Mouse (Mus musculus) forebrain, embryonic 13.5 days (tissue): ENCODE results near the gene Scnm1. TPM values are rescaled to one million over a fixed set of nuclear protein-coding genes. Genes with fewer than 3 reads are reported as not detected.
"Not testable (repeated sequence)": the region's sequence is repeated elsewhere in the genome, so short reads cannot be mapped to it uniquely, and the experiment has no call there.

ENCODE experiments used
- ATAC-seq: fragments of 200-750 bp; cut with Nextera tagmentation; 2 replicates; pipeline ENCODE4 v1.8.0; 2017
- H3K27ac ChIP-seq: fragments of 300-500 bp; sonication (generic); 2 replicates; pipeline ENCODE4 v1.5.1; 2015; ENCODE audit warnings: inconsistent platforms, mild to moderate bottlenecking, moderate library complexity
- H3K27me3 ChIP-seq: fragments of 300-500 bp; sonication (generic); 2 replicates; pipeline ENCODE4 v1.6.1; 2015; ENCODE audit warnings: mild to moderate bottlenecking, inconsistent platforms
- H3K36me3 ChIP-seq: fragments of 300-500 bp; sonication (generic); 2 replicates; pipeline ENCODE4 v1.6.1; 2015; ENCODE audit warnings: mild to moderate bottlenecking, inconsistent platforms; ENCODE audit not compliant: poor library complexity, severe bottlenecking
- H3K4me1 ChIP-seq: fragments of 300-500 bp; sonication (generic); 2 replicates; pipeline ENCODE4 v1.6.1; 2015; ENCODE audit warnings: inconsistent platforms
- H3K4me2 ChIP-seq: fragments of 300-500 bp; sonication (generic); 2 replicates; pipeline ENCODE4 v1.6.1; 2015; ENCODE audit warnings: inconsistent platforms, mild to moderate bottlenecking, moderate library complexity
- H3K4me3 ChIP-seq: fragments of 300-500 bp; sonication (generic); 2 replicates; pipeline ENCODE4 v1.5.1; 2015; ENCODE audit warnings: mild to moderate bottlenecking, inconsistent platforms
- H3K9ac ChIP-seq: fragments of 300-500 bp; sonication (generic); 2 replicates; pipeline ENCODE4 v1.6.1; 2015; ENCODE audit warnings: mild to moderate bottlenecking, inconsistent platforms
- H3K9me3 ChIP-seq: fragments of 300-500 bp; sonication (generic); replicated peaks from 2 replicates; pipeline ENCODE4 v1.6.1; 2016; ENCODE audit warnings: inconsistent platforms
- WGBS: fragments of 180-500 bp; shearing (Covaris S2); methylation state at CpG from one replicate; pipeline ENCODE4 v1.1.7; 2015; 5-methylcytosine and 5-hydroxymethylcytosine counted together
- polyA plus RNA-seq: library from polyadenylated mRNA; unstranded; fragments of >200 nt; fragmentation: Nextera tagmentation; extraction: Ambion mirVana; gene quantifications from 2 replicates; pipeline ENCODE4 v1.2.1, GENCODE M21; 2015

Scnm1 gene
- polyA plus RNA-seq, 1 experiment from 2014 or later = 106 TPM

GRCm38 (mm10) chr3:95141474-95141873, 7.7 kb upstream of the Scnm1 start:
- Histone ChIP-seq H3K4me1 (no peaks in the 10 kb centered on the region; the same call in 1 of the 2 replicates), H3K27ac (no peak overlapping the region), H3K4me2 (no peak overlapping the region), H3K36me3 (peaks cover 18% of the 10 kb centered on the region), H3K9me3 (no peaks in the 10 kb centered on the region), H3K9ac (no peak overlapping the region), H3K27me3 (no peaks in the 10 kb centered on the region), H3K4me3 (no peak overlapping the region)
- ATAC-seq = no peak
- WGBS = 90% methylated on average over 9 of the region's 9 CpGs

- peaks cover 18% of the 10 kb centered on the region for H3K36me3 ChIP-seq
- H3K9ac ChIP-seq = no peak overlapping the region
- H3K9me3 ChIP-seq = no peaks in the 10 kb centered on the region
- H3K27ac ChIP-seq = no peak overlapping the region
- ATAC-seq = no peak
- no peaks in the 10 kb centered on the region for H3K27me3 ChIP-seq
- 89% methylated on average over 6 of the region's 6 CpGs for WGBS
- no peak overlapping the region for H3K4me2 ChIP-seq
- no peak overlapping the region for H3K4me3 ChIP-seq
- H3K4me1 ChIP-seq = peaks cover 5% of the 10 kb centered on the region; the same call in 1 of the 2 replicates
Measured at GRCm38 (mm10) chr3:95140795-95141194, 7.0 kb upstream of the Scnm1 start.

- Histone ChIP-seq H3K36me3 (peaks cover 18% of the 10 kb centered on the region), H3K27me3 (no peaks in the 10 kb centered on the region), H3K9me3 (no peaks in the 10 kb centered on the region), H3K9ac (no peak overlapping the region), H3K4me2 (no peak overlapping the region), H3K4me1 (peaks cover 11% of the 10 kb centered on the region), H3K4me3 (no peak overlapping the region), H3K27ac (no peak overlapping the region)
- ATAC-seq = no peak
- WGBS = 63% methylated on average over 18 of the region's 18 CpGs
Measured at GRCm38 (mm10) chr3:95140289-95140595, 6.4 kb upstream of the Scnm1 start.

- 74% methylated on average over 25 of the region's 25 CpGs for WGBS
- Histone ChIP-seq H3K9me3 (no peaks in the 10 kb centered on the region), H3K4me3 (no peak overlapping the region), H3K4me1 (peaks cover 16% of the 10 kb centered on the region), H3K36me3 (peaks cover 18% of the 10 kb centered on the region), H3K27me3 (no peaks in the 10 kb centered on the region), H3K4me2 (no peak overlapping the region), H3K9ac (no peak overlapping the region), H3K27ac (no peak overlapping the region)
- ATAC-seq = no peak
Measured at GRCm38 (mm10) chr3:95139586-95140288, 5.9 kb upstream of the Scnm1 start.

GRCm38 (mm10) chr3:95136336-95136735, 2.5 kb upstream of the Scnm1 start:
- Histone ChIP-seq H3K27ac (no peak overlapping the region), H3K36me3 (peaks cover 22% of the 10 kb centered on the region), H3K9ac (no peak overlapping the region), H3K4me3 (no peak overlapping the region), H3K4me1 (peaks cover 24% of the 10 kb centered on the region), H3K27me3 (no peaks in the 10 kb centered on the region), H3K9me3 (no peaks in the 10 kb centered on the region), H3K4me2 (no peak overlapping the region)
- ATAC-seq = no peak
- WGBS = 95% methylated on average over 3 of the region's 3 CpGs

- peaks cover 24% of the 10 kb centered on the region for H3K4me1 ChIP-seq
- no peak overlapping the region for H3K9ac ChIP-seq
- no peak for ATAC-seq
- peak overlapping the region; percentile 34 for H3K4me3 ChIP-seq
- peaks cover 26% of the 10 kb centered on the region for H3K36me3 ChIP-seq
- WGBS = 91% methylated on average over 7 of the region's 7 CpGs
- no peaks in the 10 kb centered on the region for H3K9me3 ChIP-seq
- H3K4me2 ChIP-seq = peak overlapping the region; percentile 60
- H3K27me3 ChIP-seq = no peaks in the 10 kb centered on the region
- H3K27ac ChIP-seq = no peak overlapping the region
Measured at GRCm38 (mm10) chr3:95135433-95136052, 1.7 kb upstream of the Scnm1 start.

- Histone ChIP-seq H3K27ac (no peak overlapping the region), H3K4me1 (peaks cover 24% of the 10 kb centered on the region), H3K9me3 (no peaks in the 10 kb centered on the region), H3K9ac (peak overlapping the region; percentile 48; the same call in 1 of the 2 replicates), H3K4me3 (peak overlapping the region; percentile 34), H3K36me3 (peaks cover 25% of the 10 kb centered on the region), H3K4me2 (peak overlapping the region; percentile 60), H3K27me3 (no peaks in the 10 kb centered on the region)
- ATAC-seq = no peak
- 34% methylated on average over 6 of the region's 6 CpGs for WGBS
Measured at GRCm38 (mm10) chr3:95135023-95135422, 1.2 kb upstream of the Scnm1 start.

GRCm38 (mm10) chr3:95134133-95134532, 322 bp upstream of the Scnm1 start:
- not testable (repeated sequence) for H3K9ac ChIP-seq
- ATAC-seq = peak; percentile 66
- no CpG with 5 or more reads among the region's 12 CpGs for WGBS

GRCm38 (mm10) chr3:95133176-95133575, 635 bp downstream of the Scnm1 start:
- H3K4me1 ChIP-seq = peaks cover 24% of the 10 kb centered on the region
- peak overlapping the region; percentile 89 for H3K4me2 ChIP-seq
- peaks cover 32% of the 10 kb centered on the region for H3K36me3 ChIP-seq
- no peaks in the 10 kb centered on the region for H3K27me3 ChIP-seq
- no peaks in the 10 kb centered on the region for H3K9me3 ChIP-seq
- H3K4me3 ChIP-seq = peak overlapping the region; percentile 72
- H3K9ac ChIP-seq = peak overlapping the region; percentile 83
- ATAC-seq = peak; percentile 7; the same call in 1 of the 2 replicates
- H3K27ac ChIP-seq = peak overlapping the region; percentile 69; the same call in 1 of the 2 replicates
- WGBS = 60% methylated on average over 11 of the region's 11 CpGs

More at GRCm38 (mm10) chr3:95134133-95134532, 322 bp upstream of the Scnm1 start:
- Histone ChIP-seq H3K4me3 (peak overlapping the region; percentile 72), H3K36me3 (peaks cover 26% of the 10 kb centered on the region), H3K4me1 (peaks cover 24% of the 10 kb centered on the region)
- not testable (repeated sequence) for H3K9me3 ChIP-seq, H3K4me2 ChIP-seq, H3K27me3 ChIP-seq, H3K27ac ChIP-seq

GRCm38 (mm10) chr3:95132389-95132788, 1.4 kb downstream of the Scnm1 start:
- 0 out of 2 replicates have a peak overlapping the region, but pooled peaks have one; percentile 72 for H3K4me3 ChIP-seq
- ATAC-seq, H3K9ac ChIP-seq, H3K27me3 ChIP-seq, H3K27ac ChIP-seq, H3K9me3 ChIP-seq: not testable (repeated sequence)
- H3K4me2 ChIP-seq = peak overlapping the region; percentile 89; the same call in 1 of the 2 replicates
- WGBS = 89% methylated on average over 2 of the region's 2 CpGs
- H3K36me3 ChIP-seq = peaks cover 28% of the 10 kb centered on the region
- H3K4me1 ChIP-seq = peaks cover 24% of the 10 kb centered on the region

GRCm38 (mm10) chr3:95130081-95130480, 3.7 kb downstream of the Scnm1 start:
- WGBS = 90% methylated on average over 5 of the region's 5 CpGs
- H3K9ac ChIP-seq = no peak overlapping the region
- peaks cover 15% of the 10 kb centered on the region for H3K4me1 ChIP-seq
- no peaks in the 10 kb centered on the region for H3K27me3 ChIP-seq
- no peak for ATAC-seq
- H3K9me3 ChIP-seq = no peaks in the 10 kb centered on the region
- H3K27ac ChIP-seq = no peak overlapping the region
- H3K4me2 ChIP-seq = no peak overlapping the region
- H3K4me3 ChIP-seq = no peak overlapping the region
- peaks cover 28% of the 10 kb centered on the region for H3K36me3 ChIP-seq

GRCm38 (mm10) chr3:95129226-95129651, 4.6 kb downstream of the Scnm1 start:
- Histone ChIP-seq H3K36me3 (peaks cover 28% of the 10 kb centered on the region), H3K9ac (no peak overlapping the region), H3K4me1 (peaks cover 20% of the 10 kb centered on the region), H3K9me3 (no peaks in the 10 kb centered on the region), H3K27me3 (no peaks in the 10 kb centered on the region), H3K4me3 (no peak overlapping the region), H3K27ac (no peak overlapping the region), H3K4me2 (no peak overlapping the region)
- ATAC-seq = no peak
- WGBS = 53% methylated on average over 6 of the region's 6 CpGs
